Mouse (Mus musculus) erythroid progenitor cell, adult 5-6 weeks (primary cell): Measurements from ENCODE around the gene Rad51d. TPM values are rescaled to one million over a fixed set of nuclear protein-coding genes. Genes with fewer than 3 reads are reported as not detected.
"Not testable (repeated sequence)": the region's sequence is repeated elsewhere in the genome, so short reads cannot be mapped to it uniquely, and the experiment has no call there.

ENCODE experiments used
- ATAC-seq: replicated peaks from 2 replicates; pipeline ENCODE4 v1.8.0; 2016; ENCODE audit warnings: moderate number of reproducible peaks, mild to moderate bottlenecking, moderate TSS enrichment, inconsistent platforms; ENCODE audit not compliant: poor library complexity, low FRiP score, severe bottlenecking
- total RNA-seq, 2 experiments: library from RNA; stranded (forward) in 1 of 2; stranded (reverse) in 1 of 2; fragments of 150-400 nt in 1 of 2; fragments of 186-747, 209-891 nt in 1 of 2; gene quantifications; 2 replicates each; pipeline versions ENCODE4 v1.2.3 to v1.2.4; 2015 to 2017; ENCODE audit warnings: low replicate concordance in 2 of 2

The Rad51d gene
- total RNA-seq, 2 experiments from 2014 or later: 4.4 to 5.9 TPM

DNA sequence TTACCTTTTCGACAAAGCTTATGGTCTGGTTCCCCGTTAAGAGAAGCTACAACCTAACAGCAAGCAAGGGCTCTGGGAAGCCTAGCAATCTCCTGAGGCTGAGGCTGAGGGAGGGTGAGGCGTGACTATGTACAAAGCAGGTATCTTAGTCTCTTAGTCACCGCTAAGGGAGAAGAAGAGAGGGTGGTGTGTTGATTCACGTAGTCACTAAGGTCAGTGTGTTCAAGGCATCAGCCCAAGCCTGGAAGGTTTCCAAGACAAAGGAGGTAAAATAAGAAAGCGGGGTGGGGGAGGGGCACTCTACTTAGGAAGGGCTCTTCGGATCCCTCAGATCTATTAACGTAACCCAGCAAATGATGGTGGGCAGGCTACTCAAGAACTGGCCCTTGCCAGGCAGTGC, 28.9 kb downstream of the Rad51d start:
- no peak for ATAC-seq

DNA sequence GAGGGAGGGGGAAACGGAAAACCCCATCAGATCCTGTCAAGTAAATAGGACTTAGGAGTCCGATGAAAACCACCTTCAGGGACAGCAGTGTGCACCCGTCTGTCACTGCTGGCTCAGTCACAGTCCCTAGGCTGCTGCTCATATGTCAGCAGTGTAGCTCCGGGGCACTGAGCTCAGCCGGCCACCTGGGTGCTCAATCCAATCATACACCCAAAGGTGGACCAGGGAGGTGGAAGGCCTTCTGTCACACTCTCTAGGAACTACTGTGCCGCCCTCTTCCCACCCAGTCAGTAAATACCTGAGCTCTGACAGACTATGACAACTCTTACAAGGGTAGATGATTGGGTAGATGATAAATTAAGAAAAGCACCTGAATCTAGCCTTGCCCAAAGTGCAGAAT, 29.7 kb downstream of the Rad51d start:
- ATAC-seq: no peak

DNA sequence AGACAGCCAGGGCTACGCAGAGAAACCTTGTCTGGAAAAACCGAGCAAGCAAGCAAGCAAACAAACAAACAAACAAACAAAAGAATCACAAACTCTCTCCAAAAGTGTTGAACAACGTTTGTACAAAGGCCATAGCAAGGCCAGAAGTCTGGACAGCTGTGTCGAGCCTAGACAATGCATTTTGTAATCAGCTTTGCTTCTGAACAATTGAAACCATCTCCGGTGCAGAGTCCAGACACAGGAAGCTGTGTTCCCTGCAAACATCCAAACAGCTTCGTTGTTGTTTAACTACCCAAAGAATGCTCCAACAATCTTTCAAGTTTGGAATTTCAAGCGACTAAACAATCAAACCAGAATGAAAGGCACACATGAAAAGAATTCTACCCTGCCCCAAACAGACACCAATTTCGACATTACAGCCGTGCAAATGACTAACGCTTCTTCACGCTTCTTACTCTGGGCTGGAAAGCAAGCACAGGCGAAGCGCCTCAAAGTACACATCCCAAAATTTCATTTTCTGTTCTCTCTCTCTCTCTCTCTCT, 33.0 kb downstream of the Rad51d start:
- ATAC-seq: no peak

DNA sequence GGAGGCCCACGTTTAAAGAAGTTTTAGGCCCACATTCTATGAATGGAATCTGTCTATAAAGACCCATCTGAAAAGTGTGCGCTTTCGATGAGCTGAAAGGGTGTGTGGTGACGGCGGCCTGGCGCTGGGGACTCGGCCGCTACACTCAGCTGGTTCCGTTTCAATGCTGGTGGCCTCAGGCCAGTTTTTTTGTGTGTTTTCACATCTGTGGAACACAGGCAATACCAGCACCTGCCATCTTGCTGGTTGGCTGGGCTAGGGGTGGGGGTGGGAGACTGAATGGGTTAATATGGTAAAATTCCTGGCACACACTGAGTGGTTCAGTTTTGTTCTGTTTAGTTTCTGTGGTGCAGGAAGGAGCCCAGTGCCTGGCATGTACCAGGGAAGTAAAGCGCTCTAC, 34.4 kb downstream of the Rad51d start:
- no peak for ATAC-seq

DNA sequence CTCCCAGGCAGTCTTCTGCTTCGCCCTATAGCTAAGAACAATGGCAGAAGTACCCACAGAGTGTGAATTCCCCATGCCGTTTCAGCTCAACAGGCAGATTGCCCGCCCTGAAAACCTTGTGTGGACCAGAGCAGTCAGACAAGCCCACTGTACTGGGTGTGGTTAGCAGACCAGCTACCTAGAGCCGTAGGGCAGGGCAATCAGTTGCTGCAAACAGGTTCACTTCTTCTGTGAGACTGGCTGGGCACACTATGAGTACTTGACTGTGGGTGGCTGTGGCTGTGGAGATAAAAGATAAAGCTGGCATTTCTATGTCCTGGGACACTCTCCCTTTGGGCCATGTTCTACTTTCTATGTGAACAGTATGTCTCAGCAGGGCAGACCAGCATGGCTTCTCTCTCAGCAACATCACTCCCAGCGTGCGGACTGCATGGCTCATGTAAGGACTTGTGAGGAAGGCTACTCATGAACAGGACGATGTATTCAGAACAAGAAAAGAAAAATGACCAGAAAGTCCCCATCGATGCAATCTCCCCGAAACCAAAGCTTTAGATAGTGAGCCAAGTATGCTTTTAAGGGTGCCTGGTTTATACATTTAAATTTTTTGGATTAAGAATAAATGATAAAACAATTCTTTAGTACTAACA, 35.0 kb downstream of the Rad51d start:
- ATAC-seq: peak; percentile 99

DNA sequence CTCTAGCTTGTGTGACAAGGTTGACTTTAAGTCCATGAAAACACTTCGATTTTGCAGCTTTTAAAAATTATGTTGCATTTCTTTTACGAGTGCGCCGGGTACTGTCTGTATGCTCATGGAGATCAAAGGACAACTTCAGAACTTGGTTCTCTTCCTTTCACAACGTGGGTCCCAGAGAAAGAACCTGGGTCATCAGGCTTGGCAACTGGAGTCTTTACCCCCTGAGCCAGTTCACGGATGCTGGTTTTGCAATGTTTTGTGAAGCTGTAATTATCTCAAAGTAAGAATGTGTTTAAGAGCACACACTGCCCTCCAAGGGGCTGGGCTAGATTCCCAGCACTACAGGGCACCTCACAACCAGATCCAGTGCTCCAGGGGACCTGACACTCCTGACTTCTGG, 36.3 kb downstream of the Rad51d start:
- ATAC-seq: no peak

DNA sequence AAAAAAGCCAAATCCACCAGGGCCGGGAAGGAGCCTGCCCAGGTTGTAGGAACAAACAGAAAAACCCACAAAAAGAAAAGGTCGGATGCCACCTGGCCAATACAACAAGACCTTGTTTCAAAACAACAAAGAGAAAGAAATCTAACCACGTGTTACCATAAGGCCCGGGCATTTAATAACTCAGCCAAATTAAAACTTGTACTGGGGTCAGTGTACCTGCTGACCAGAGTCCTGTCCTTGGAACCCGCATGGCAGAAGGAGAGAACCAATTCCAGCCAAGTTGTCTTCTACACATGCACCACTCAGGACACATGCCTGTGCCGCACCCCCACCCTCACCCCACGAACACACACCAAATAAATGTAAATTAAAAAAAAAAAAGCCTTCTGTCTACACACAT, 37.5 kb downstream of the Rad51d start:
- no peak for ATAC-seq

DNA sequence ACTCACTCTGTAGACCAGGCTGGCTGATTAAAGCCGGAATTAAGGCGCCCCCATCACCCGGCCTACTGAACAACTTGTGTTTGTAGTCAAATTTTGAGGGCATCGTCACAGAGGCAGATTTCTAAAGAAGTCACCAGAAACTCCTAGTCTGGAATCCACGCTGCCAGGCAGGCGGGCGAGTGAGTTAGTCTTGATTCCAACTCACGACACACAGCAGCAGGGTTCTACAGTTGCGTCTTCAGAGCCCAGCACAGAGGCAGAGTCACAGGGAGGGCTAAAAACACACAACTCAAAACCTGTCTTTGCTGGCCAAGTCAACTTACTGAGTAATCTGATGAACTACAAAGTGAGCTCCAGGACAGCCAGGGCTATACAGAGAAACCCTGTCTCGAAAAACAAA, 37.9 kb downstream of the Rad51d start:
- ATAC-seq: no peak

DNA sequence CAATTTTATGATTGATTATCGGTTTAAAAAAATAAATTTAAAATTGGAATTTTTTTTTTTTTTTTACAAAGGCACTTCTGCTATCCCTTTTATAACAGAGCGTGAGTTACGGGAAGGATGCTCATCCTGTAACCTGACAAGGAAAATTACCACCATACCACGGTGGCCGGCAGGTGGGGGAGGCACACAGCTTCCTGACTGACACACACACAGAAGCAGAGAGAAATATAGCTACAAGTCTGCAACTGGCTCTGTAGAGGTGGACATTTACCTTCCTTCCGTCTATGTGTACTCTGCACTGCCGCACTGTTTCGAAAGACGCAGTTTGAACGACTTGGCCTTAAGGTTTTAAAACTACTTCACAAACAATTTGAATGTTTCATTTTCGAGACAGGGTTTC, 38.3 kb downstream of the Rad51d start:
- no peak for ATAC-seq

DNA sequence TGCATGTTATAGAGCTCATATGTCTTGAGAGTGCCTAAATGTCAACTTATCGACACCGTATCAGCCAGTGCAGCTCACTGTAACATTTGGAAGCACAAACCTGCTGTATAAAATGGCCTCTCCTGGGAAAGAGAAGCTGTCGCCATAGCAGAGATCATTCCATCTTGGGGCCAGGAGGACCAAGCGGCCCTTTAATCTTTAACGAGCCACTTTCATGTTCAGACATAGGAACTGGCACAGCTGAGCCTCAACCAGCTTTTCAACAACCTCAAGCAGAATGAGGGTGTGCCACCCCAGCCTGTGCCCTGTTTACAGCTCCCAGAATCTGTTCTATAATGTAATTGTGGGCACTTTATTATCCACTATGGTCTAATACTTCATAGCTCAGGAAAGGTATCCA, 40.2 kb downstream of the Rad51d start:
- no peak for ATAC-seq

DNA sequence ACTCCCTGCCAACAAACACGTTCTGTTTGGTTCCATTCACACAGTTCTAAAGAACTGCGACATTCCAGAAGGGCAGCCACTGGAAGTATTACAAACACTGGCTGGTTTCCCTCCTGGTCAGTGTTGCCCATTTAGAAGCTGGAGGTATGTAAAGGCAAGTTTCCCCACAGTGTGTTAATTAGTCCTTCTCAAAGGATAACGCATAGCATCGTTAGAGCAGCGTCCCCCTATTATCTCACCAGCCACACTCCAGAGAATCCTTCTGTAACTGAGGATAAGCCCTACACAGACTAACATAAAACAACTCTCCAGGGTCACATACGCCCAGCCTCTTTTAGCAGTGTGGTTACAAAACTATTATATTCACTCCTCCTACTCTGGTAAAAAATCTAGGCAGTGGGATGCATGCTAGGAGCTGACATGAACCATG, 42.8 kb downstream of the Rad51d start:
- peak; percentile 77 for ATAC-seq

DNA sequence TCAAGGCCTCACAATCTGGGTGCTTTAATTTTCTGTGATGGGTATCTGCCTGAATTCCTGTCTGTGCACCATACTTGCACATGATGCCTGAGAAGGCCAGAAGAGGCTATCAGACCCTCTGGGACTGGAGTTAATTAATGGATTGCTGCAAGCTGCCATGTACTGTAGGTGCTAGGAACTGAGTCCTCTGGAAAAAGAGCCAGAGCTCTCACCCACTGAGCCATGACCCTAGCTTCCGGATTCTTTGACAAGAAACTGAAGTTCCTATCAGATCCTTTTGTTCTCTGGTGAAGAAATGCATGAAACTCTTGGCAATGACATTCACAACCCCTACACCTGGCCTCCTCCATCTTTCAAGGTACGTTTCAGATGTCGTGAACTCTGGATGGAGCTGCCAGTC, 43.5 kb downstream of the Rad51d start:
- ATAC-seq: 0 out of 2 replicates have a peak, but pooled peaks have one; percentile 1

DNA sequence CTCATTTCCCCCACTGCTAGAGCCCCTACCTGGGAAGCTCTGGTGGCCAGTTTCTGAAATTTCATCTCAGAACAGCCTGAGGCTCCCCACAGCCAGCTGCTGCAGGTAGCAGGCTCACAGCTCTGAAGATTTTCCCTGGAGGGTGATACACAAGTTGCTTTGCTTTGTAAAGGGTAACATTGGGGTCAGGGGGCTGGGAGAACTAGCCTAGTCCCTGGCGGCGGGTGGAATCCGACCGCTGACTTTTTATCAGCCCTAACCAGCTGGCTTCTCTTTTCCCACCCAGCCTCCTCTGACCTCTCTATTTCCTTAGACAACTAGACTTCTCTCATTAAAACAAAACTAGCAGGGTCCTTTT, 44.4 kb downstream of the Rad51d start:
- ATAC-seq: peak; percentile 74

DNA sequence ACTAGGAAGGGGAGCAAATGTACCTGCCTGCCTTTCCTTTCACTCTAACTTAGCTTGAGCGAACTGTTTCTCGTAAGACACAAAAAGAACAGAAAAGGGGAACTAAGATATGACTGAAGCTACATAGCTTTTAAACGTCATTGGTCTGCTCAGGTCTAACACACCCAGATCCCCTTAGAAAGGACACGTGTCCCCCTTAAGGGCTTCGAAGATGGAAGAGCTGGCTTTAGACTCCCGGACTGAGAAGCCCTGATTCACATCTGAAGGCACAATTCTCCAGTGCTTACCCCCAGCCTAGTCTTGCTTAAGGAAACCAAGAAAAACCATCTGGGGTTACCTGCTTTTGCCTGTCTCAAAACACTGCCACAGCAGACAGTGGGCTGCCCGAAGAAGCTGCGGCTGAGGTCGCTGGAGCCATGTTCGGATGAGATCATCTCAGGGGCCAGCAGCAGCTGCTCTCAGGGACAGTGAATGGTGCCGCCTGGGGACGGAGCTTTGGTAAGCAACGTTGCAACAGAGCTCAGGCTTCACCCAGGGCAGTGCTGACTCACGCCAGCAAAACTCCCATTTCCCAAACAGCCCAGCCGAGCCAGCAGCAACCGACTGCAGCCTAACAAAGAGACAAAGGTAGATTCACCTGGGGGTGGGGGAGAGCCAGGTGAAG, 44.9 kb downstream of the Rad51d start:
- peak; percentile 77 for ATAC-seq

DNA sequence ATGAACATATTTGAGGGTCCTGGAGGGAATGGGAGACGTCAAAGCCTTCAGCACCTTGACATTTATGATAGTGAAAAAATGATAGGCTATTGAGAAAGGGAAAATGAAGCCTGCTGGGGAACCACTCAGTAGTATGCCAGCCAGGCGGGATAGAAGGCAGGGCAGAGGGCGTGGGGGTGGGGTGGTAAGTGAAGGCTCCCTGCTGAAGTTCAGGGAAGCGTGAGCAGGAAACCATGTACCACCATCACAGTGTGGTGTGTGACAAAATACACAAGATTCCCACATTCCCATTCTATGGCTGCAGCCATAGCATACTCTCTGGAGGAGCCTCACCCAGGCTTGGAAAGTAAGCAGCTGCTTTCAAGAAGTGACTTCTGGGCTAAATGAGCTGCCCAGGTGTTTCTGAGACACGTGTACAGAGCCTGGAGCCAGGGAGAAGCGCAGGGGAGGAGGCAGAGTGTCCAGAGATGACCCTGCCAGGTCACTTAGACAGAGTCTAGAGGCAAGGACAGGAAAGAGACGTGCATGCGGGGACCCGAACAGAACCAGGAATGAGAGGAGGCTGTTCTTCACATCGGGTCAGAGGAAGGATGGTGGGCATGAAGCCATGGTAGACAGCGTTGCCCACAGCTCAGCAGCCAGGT, 45.5 kb downstream of the Rad51d start:
- 0 out of 2 replicates have a peak, but pooled peaks have one; percentile 32 for ATAC-seq

DNA sequence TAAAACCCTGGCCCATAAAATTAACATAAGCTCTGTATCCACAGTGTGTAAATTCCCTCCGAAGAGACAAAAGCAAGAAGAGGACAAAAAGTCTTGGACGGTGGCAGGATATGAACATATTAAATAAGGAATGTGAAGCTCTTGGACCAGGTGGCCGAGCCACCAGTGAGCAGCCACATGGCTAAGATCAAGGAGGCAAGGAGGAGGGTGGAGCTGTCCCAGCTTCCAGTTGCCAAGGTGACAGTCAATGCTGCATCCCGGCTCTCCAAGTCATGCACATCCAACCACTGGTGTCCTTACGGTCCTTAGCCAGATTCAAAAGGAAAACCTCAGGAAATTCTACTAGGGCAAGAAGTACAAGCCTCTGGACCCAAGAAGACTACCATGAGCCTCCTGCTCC, 51.9 kb downstream of the Rad51d start:
- ATAC-seq: no peak

DNA sequence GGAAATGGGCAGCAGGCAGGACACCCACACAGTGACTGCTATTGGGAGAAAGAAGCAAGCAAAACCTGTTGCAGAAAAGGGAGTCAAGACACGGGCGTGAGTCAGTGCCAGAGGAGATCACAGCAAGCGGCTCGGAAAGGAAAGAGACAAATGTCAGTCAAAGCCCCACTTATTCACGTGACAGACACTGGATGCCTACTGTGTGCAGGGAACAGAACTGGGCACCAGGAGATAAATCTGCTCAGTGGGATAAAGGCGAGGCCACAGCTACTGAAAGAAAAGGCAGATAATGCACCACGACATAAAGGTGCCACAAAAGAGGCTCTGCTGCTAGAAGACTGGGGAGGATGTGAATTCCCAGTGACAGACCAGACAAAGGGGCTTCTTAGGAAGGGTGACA, 52.6 kb downstream of the Rad51d start:
- ATAC-seq: no peak

DNA sequence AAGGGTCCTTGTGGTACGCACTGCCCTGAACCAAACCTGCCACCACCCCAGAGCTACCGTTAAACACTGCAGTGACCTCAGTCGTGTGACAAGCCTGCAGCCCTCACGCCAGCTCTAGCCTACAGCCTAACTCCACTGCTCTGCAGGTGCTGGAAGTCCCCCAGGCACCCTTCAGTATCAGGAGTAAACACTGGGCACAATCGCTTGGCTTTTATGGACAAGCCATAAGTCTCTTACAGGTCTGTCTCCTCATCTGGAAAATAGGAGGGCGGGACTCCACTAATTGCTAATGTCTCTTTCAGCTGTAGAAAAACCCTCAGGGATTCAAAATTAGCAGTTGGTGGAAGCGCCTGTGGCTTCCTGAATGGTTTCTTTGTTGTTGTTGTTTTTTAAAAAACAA, 53.2 kb downstream of the Rad51d start:
- no peak for ATAC-seq

DNA sequence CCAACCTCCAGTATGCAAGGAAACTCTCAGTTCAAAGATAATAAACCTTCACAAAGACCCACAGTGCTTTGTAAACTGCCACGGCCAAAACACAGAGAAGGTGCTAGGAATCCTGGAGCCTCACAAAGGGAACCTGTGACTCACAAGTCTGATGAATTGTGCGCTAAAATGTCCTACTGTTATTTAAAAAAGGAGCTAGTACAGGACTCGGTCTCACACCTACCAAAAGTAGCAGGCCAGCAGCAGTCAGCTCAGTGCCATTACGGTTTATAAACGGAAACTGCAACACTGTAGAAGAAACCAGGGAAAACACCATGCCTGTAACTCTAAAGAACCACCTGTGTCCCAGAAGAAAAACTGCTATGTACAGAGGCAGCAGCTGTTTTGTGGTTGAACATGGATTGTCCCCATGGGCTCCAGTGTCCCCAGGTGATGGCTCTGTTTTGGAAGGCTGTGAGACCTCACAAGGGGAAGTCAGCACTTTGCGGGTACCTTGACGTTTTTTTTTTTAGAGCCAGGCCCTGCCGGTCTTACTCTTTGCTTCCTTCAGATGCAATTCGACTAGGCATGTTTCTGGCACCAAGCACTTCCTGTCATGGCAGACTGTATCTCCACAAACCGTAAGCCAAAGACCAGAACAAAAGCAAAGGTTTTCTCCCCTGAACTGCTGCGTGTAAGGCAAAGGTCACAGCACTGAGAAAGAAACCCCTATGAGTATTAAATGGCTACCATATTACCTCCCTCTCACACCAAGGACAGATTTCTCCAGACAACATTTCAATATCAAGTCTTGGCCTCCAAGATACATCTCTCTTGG, 54.6 kb downstream of the Rad51d start:
- ATAC-seq: no peak

DNA sequence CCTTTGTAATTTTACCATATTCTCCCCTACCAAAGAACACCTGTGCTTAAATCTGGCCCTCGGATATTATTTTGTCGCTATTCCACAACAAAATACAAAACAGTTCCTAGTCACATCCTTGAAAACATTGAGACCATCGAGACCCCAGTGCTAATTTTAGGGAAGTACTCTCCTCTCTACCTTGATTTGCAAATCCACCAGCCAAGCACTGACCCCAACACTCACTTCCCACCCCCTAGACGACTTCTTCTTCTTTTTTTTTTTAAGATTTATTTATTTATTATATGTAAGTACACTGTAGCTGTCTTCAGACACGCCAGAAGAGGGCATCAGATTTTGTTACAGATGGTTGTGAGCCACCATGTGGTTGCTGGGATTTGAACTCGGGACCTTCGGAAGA, 56.1 kb downstream of the Rad51d start:
- not testable (repeated sequence) for ATAC-seq
